Mouse (Mus musculus): ENCODE results near the gene Celf3. TPM values are rescaled to one million over a fixed set of nuclear protein-coding genes. Genes with fewer than 3 reads are reported as not detected.

Celf3 gene
- polyA plus RNA-seq (2012; rRNA removed) = 12.0 and 15.2 TPM in 2 replicates

DNA sequence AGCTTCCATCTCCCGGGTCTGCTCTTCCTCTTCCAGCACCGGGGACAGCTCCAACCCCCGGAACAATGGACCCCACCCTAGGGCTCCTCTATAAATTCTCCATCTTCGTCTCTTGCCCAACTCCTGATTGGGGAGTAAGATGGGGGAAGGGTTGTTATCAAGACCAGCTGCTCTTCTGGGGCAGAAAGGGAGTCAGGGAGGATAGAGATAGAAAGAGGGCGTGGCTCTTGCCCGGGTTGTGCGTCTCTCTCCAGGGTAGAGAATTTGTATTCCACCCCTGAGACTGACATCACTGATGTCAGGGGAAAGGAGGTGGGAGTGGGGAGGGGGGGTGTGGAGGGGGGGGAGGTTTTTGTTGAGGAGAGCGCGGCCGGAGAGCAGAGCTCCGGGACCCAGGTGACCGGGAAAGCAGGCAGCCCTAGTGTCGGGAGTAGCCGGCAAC lies at the start of gene Celf3:
TSS of gene Celf3 (plus strand) at position 315 of the 442 bp plus-strand sequence.

DNA sequence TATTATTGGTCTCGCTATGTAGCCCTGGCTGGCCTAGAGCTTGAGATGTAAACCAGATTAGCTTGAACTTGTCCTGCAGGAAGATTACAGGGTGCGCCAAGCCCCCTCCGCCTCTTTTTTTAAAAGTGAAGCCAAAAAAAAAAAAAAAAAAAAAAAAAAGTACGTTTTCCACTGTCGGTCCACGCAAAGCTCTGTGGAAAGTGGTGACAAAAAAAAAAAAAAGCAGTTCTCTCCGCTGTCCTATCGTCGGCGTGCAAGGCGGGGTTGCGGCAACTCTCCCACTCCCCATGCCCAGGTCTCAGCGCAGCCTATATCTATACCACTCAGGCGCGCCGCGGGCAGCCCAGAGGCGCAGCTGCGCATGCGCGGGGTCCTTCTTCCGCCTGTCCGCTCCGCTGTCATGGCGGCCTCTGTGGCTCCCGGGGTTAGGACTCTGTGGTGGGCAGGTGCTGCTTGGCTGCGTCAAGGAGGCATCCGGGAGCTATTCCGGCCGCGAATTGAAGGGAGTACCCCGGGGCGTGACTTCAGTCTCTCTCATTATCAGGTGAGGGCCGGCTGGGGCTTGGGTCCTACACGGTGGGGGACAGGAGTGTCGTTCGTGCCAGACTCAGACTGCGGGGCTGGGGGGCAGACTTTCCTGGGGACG lies 35.0 kb upstream of the Celf3 start, which contains the start of gene Mrpl9:
TSS of gene Mrpl9 (plus strand) at position 368 of the 646 bp plus-strand sequence.

GRCm38 (mm10) chr3:94443597-94443964 lies 34.5 kb upstream of the Celf3 start, which contains the start of gene Oaz3:
Gene Oaz3 (minus strand): TSS chr3:94443915.

DNA sequence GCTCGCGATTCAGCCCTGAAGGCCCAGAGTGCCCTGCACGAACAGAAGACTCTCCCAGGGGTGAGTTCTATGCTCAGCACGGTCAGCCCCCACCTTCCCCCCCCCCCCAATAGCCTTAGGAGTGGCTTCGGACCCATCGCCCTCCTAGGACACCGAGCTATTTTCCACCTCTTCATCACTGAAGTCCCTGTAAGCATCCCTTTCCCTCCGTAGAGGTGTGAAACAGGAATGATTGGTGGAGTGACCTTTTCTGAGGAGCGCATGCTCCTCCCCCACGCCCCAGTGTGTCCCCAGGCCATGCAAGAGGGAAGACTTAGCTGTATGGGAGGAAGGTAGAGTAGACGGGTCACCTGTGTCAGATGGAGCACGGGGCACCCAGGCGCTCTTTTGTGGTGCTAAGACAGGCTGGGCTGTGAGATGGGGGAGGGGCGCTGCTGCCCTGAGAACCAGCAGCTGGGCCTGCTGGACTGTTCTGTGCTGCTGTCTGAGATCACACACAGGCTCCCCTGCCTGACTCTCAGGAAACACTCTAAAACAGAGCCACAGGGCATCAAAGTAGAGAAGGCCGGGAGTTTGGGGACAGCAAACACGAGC lies 2.3 kb downstream of the Celf3 start, which contains the start of gene Riiad1:
TSS of gene Riiad1 (minus strand) at position 51 of the 594 bp plus-strand sequence.

Other genes with a start within 250 kb of the Celf3 start
- not detected in 2 replicates for gene Gm4778, start 214.3 kb upstream of the Celf3 start, polyA plus RNA-seq (2012; rRNA removed)
- gene Them4, start 168.2 kb upstream of the Celf3 start, polyA plus RNA-seq (2012; rRNA removed) = 0.19 and 0.45 TPM in 2 replicates
- gene Them5, start 136.2 kb upstream of the Celf3 start, polyA plus RNA-seq (2012; rRNA removed) = 32.9 and 36.3 TPM in 2 replicates
- 1.1 and 4.3 TPM in 2 replicates for gene C2cd4d, start 115.9 kb upstream of the Celf3 start, polyA plus RNA-seq (2012; rRNA removed)
- 3.0 and 4.1 TPM in 2 replicates for gene Rorc, start 105.5 kb upstream of the Celf3 start, polyA plus RNA-seq (2012; rRNA removed)
- gene Lingo4, start 79.8 kb upstream of the Celf3 start, polyA plus RNA-seq (2012; rRNA removed) = 0.04 and 0.10 TPM in 2 replicates
- gene Tdrkh, start 65.0 kb upstream of the Celf3 start, polyA plus RNA-seq (2012; rRNA removed) = 0.23 TPM in 1 of 2 replicates, not detected in the other
- 9.2 and 9.5 TPM in 2 replicates for gene Mrpl9, start 35.0 kb upstream of the Celf3 start, polyA plus RNA-seq (2012; rRNA removed)
- not detected in 2 replicates for gene Oaz3, start 34.4 kb upstream of the Celf3 start, polyA plus RNA-seq (2012; rRNA removed)
- not detected in 2 replicates for gene Riiad1, start 2.0 kb downstream of the Celf3 start, polyA plus RNA-seq (2012; rRNA removed)
- 1.8 and 2.3 TPM in 2 replicates for gene Snx27, start 104.4 kb downstream of the Celf3 start, polyA plus RNA-seq (2012; rRNA removed)
- gene Gm10972, start 164.8 kb downstream of the Celf3 start, polyA plus RNA-seq (2012; rRNA removed) = not detected in 2 replicates
- 15.3 and 16.3 TPM in 2 replicates for gene Tuft1, start 180.6 kb downstream of the Celf3 start, polyA plus RNA-seq (2012; rRNA removed)
- 2.6 and 3.3 TPM in 2 replicates for gene Selenbp2, start 215.3 kb downstream of the Celf3 start, polyA plus RNA-seq (2012; rRNA removed)